Mouse (Mus musculus): ENCODE data around the gene Agbl4. TPM values are rescaled to one million over a fixed set of nuclear protein-coding genes. Genes with fewer than 3 reads are reported as not detected.

Gene Agbl4
- polyA plus RNA-seq, 1 experiment = 0.21 TPM

- DNase-seq = peak; percentile 18
- Histone ChIP-seq H3K4me3 (replicated peaks; ENCODE audit: extremely low read depth, low read depth, low read length) (no peak overlapping the region), H3K4me1 (ENCODE audit: control insufficient read depth, insufficient read depth, low read length) (no peaks in the 10 kb centered on the region)
- 5% methylated on average over 9 of the region's 9 CpGs for WGBS
- TF ChIP-seq POLR2A (IDR thresholded peaks at IDR 0.05; ENCODE audit: borderline replicate concordance, extremely low read depth, low read depth, low read length) = no peak
- TF ChIP-seq CTCF (IDR thresholded peaks at IDR 0.05; ENCODE audit: insufficient read depth, low read length) = peak; percentile 94
Measured at GRCm38 (mm10) chr4:111686951-111687350, 1289.5 kb downstream of the Agbl4 start.

DNA sequence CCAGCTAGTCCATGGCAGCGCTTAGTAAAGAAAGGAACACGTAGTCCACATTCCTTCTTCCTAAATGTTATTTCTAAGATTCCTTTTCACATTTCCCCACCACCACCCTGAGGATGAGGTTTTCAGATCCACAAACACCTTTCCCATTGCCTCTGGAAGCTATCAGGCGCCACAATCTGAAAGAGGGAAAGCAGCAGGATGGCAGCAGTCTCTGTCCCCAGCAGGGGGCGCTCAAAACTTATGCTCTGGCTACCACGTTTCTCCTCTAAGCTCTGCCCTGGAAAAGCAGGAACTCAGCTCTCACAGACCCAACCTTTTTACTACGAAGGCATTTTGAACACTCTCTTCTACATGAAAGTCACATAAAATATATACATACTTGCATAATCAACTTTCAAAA is 1290.2 kb downstream of the Agbl4 start:
- TF ChIP-seq CTCF (IDR thresholded peaks at IDR 0.05; ENCODE audit: insufficient read depth, low read length) = peak; percentile 88
- no peak for TF ChIP-seq POLR2A (IDR thresholded peaks at IDR 0.05; ENCODE audit: borderline replicate concordance, extremely low read depth, low read depth, low read length)
- H3K4me3 ChIP-seq (replicated peaks; ENCODE audit: extremely low read depth, low read depth, low read length) = no peak overlapping the region
- peak; percentile 77 for DNase-seq
- 10% methylated on average over 6 of the region's 6 CpGs for WGBS
- H3K4me1 ChIP-seq (ENCODE audit: control insufficient read depth, insufficient read depth, low read length) = no peaks in the 10 kb centered on the region

- H3K4me1 ChIP-seq (ENCODE audit: control insufficient read depth, insufficient read depth, low read length) = no peaks in the 10 kb centered on the region
- H3K4me3 ChIP-seq (replicated peaks; ENCODE audit: extremely low read depth, low read depth, low read length) = no peak overlapping the region
- TF ChIP-seq CTCF (IDR thresholded peaks at IDR 0.05; ENCODE audit: insufficient read depth, low read length) = no peak
- no peak for TF ChIP-seq POLR2A (IDR thresholded peaks at IDR 0.05; ENCODE audit: borderline replicate concordance, extremely low read depth, low read depth, low read length)
- DNase-seq = no peak
- WGBS = 47% methylated on average over 5 of the region's 5 CpGs
Measured at GRCm38 (mm10) chr4:111691057-111691543, 1293.6 kb downstream of the Agbl4 start.

DNA sequence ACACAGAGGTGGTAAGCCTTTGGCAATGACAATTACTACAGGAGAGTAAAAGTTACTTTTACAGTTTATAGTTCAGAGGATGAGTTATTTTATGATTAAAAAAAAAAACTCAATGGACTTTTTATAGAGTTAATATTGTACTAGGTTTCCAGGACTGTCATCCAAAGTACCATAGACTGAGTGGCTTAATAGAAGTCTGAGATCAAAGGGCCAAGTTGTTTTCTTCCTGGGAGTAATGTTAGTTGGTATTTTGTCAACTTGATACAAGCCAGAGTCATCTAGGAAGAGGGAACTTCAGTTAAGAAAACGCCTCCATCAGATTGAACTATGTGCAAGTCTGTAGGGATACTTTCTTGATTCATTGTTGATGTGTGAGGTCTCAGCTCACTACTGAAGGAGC is 1303.9 kb downstream of the Agbl4 start:
- TF ChIP-seq CTCF (IDR thresholded peaks at IDR 0.05; ENCODE audit: insufficient read depth, low read length) = no peak
- no peak for TF ChIP-seq POLR2A (IDR thresholded peaks at IDR 0.05; ENCODE audit: borderline replicate concordance, extremely low read depth, low read depth, low read length)
- H3K4me1 ChIP-seq (ENCODE audit: control insufficient read depth, insufficient read depth, low read length) = no peaks in the 10 kb centered on the region
- H3K4me3 ChIP-seq (replicated peaks; ENCODE audit: extremely low read depth, low read depth, low read length) = no peak overlapping the region
- no peak for DNase-seq
- 60% methylated on average over 1 of the region's 1 CpGs for WGBS

- Histone ChIP-seq H3K4me3 (replicated peaks; ENCODE audit: extremely low read depth, low read depth, low read length) (no peak overlapping the region), H3K4me1 (ENCODE audit: control insufficient read depth, insufficient read depth, low read length) (no peaks in the 10 kb centered on the region)
- WGBS = 90% methylated on average over 2 of the region's 2 CpGs
- no peak for TF ChIP-seq CTCF (IDR thresholded peaks at IDR 0.05; ENCODE audit: insufficient read depth, low read length)
- TF ChIP-seq POLR2A (IDR thresholded peaks at IDR 0.05; ENCODE audit: borderline replicate concordance, extremely low read depth, low read depth, low read length) = no peak
- DNase-seq = no peak
Measured at GRCm38 (mm10) chr4:111704126-111704525, 1306.7 kb downstream of the Agbl4 start.

GRCm38 (mm10) chr4:111704975-111705374 is 1307.5 kb downstream of the Agbl4 start:
- WGBS = 48% methylated on average over 3 of the region's 3 CpGs
- TF ChIP-seq POLR2A (IDR thresholded peaks at IDR 0.05; ENCODE audit: borderline replicate concordance, extremely low read depth, low read depth, low read length) = no peak
- no peak for TF ChIP-seq CTCF (IDR thresholded peaks at IDR 0.05; ENCODE audit: insufficient read depth, low read length)

More at GRCm38 (mm10) chr4:111704975-111705374, 1307.5 kb downstream of the Agbl4 start:
- Histone ChIP-seq H3K4me1 (ENCODE audit: control insufficient read depth, insufficient read depth, low read length) (no peaks in the 10 kb centered on the region), H3K4me3 (replicated peaks; ENCODE audit: extremely low read depth, low read depth, low read length) (no peak overlapping the region)
- no peak for DNase-seq

Other genes starting within 250 kb of the Agbl4 start
- gene Elavl4, start 45.8 kb upstream of the Agbl4 start, polyA plus RNA-seq (2012; rRNA removed) = 0.05 and 0.29 TPM in 2 replicates